Mouse (Mus musculus): ENCODE data around the gene Ncoa5.
A peak's percentile ranks its signal among the peaks of the same experiment; 100 is the strongest.

Ncoa5 gene

DNA sequence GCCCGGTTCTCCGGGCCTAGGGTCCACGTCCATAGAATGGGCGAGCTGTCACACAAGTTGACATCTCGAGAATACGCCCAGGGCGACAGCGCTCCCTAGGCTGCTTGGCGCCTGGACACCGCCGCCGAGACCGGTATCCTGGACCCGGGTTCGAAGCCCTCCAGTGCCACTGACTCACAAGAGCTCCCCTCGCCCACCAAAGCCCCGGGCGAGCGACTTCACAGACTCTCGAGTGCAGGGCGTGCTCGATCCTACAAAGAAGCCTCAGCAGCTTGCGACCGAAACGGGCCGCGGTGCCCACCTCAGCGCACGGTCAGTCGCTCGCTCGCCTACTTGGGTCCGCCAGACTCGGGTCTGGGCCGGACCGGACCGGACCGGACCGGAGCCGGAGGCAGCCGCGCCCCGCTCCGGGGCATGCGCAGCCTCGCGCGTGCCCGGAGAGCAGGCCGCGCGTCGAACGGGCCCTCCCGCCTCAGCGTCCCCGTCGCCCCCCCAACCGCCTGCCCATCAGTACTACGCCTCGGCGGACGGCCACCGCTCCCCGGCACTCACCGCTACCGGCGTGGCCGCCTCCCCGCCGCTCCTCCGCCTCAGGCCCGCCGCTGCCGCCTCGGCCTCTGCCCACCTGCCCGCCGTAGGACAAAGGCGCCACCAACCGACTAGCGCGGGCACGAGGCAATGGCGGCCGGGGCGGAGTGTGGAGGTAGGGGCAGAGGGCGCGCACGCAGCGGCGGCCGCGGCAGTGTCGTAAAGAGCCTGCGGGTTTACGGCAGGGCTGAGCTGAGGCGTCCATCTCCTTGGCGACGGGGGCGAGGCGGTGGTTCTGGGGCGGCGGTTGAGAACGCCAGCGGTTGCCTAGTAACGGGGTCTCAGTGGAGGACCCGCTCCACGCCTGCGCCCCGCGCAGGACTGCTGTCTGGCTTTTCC, at the start of gene Ncoa5:
Gene Ncoa5, minus strand, starts transcription at position 737 of the 927 bp plus-strand sequence.
- peak; percentile 97 for DNase-seq

GRCm38 (mm10) chr2:165081257-165081656, 46.6 kb upstream of the Ncoa5 start:
- DNase-seq = no peak

DNA sequence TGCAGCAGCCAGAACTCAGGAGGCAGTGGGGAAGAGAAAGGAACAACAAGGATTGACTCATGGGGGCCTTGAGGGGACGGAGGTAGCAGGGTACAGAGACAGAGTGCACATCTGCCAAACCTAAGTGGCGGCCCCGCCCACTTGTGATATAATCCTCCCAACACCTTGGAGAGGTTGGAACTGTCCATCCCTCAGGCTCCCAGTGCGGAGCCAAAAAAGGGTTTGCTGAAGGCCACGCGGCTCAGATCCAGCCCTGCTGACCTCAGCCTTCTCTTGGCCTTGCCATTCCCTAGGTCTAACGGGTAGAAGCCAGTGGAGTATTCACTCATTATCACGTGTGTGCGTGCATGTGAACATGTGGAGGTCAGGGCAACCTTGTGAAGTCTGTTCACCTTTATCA, 46.0 kb upstream of the Ncoa5 start:
- no peak for DNase-seq

GRCm38 (mm10) chr2:165078605-165079004, 43.9 kb upstream of the Ncoa5 start:
- DNase-seq = no peak

DNA sequence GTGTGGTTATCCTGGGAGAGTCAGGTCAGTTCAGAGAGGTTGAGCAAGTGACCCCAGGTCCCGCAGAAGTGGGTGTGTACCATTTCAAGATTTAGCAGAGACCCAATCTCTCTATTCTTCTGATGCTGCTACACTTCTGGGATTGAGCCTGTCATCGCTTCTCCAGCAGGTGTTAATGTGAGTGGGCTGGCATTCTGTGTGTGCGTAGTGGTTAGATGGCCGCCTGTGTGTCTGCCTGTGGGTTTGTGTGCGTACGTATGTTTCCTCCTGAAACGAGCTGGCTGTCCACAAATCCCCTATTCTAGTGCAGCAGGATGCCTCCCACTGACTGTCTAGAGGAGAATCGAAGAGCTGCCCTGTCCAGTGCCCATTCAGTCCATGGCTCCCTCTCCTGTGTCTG, 43.4 kb upstream of the Ncoa5 start:
- no peak for DNase-seq

GRCm38 (mm10) chr2:165077055-165077454, 42.4 kb upstream of the Ncoa5 start:
- DNase-seq = peak; percentile 25

DNA sequence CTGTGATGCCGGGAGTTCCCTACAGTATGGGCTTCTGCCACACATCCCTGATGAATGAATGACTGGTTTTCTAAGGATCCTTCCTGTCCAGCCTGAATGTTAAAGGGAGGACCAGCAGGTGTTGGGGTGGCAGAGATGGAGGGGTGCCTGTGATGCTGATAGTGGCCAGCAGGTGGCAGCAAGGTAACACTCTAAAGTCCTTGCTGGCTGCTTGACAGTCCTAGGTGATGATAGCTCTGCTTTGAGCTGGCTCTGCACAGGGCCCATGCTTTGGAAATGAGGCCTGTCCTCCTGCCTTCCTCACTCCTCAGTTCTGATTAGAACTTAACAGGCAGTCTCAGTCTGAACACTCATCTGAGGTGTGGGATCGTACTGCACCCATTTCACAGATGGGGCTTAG, 40.3 kb upstream of the Ncoa5 start:
- peak; percentile 95 for DNase-seq

DNA sequence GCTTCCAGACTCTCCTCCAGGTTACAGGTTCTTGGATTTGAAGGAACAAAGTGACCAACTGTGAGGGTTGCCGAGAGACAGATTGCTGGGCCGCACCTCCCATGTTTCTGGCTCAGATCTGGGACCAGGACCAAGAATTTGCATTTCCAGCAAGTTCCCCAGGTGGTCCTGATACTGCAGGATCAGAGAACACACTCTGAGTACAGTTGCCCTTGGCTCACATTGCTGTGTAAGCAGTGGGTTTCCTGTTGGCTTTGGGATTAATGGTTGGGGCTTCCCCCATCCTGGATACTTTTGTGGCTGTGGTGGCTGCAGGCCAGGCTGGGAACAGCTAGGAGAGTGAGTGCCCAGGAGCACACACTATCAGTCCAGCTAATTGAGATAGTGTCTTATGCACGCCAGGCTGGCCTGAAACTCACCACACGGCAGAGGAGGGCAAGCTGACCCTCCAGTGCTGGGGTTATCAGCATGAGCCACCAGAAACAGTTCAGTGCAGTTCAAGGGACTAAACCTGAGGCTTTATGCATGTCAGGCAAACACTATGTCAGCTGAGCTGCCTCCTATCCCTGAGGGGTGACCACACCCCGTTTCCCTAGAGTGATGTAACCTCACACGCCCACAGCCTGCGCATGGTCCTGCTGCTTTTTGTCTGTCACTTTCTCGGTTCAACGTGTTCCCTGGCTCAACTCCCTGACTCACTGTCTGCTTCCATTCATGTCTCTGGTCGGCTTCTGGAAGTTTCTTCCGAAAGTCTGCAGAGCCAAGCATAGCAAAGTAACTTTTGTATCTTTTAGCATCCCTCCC, 39.6 kb upstream of the Ncoa5 start:
- DNase-seq = peak; percentile 86

GRCm38 (mm10) chr2:165073381-165073781, 38.7 kb upstream of the Ncoa5 start:
- peak; percentile 91 for DNase-seq

- peak; percentile 87 for DNase-seq
These were observed 35.6 kb upstream of the Ncoa5 start for GRCm38 (mm10) chr2:165070096-165070816.

DNA sequence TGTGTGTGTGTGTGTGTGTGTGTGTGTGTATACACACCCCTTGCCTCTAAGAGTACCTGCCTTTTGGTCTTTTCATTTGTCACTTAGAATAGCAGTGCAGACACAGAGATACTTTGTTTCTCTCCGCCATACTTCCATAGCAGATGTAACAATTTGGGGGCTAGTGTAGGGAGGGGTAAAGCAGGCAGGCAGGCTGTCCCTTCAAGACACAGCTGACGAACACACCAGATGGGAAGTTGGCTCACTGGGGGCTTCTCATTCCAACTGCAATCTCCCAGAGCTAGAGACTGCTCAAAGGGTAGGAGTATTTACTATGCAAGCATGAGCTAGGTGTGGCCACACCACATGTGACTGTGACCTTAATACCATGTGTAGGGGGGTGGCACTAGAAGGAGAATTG, 34.1 kb upstream of the Ncoa5 start:
- no peak for DNase-seq

GRCm38 (mm10) chr2:165064489-165064888, 29.8 kb upstream of the Ncoa5 start:
- no peak for DNase-seq

DNA sequence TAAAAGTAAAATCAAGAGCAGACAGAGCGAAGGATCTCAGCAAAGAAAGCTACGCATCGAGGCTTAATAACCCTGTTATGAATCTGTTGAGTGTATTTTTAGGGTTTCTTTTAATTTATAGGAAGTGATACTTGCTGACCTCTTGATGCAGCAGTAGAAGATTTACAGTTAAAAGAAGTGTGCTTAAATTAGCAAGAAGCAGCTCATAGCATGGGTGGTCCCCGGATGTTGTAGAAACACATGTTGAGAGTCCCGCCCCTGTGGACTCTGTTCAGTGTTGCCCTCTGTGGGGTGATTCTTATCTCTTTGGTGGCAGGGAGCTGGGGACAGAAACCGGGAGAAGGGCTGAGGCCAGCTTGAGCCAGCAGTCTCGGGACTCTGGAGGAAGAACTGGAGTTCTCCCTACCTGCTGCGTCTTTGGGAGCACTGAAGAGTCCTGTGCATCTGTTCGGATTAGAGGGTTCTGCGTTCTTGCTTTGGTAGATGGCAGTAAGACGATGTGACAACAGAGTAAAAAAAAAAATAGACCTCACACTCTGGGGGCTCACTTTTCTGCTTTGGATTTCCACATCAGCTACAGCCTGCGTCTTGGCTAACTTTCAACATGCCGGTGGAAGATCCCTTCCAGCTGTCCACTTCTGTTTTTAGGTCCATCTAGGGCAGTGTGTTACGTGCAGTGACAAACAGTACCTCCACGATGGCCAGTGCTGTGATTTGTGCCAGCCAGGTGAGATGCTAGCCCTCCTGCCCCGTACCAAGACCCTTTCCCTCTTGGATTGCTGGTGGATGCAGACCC, 27.2 kb upstream of the Ncoa5 start:
- DNase-seq = no peak

DNA sequence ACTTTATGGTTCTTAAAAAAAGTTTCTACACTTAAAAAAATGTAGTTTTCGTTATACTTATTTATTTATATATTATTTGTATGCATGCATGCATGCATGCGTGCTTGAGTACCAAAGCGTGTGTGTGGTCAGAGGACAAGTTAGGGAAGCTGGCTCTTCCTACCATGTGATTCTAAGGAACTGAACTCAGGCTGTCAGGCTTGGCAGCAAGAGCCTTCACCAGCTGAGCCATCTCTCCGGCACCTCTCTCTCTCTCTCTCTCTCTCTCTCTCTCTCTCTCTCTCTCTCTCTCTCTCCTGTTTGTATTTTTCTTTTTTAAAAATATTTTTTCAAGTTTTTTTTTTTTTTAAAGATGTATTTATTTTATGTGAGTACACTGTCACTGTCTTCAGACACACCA, 25.3 kb upstream of the Ncoa5 start:
- DNase-seq = no peak

- no peak for DNase-seq
These were observed 21.9 kb upstream of the Ncoa5 start for GRCm38 (mm10) chr2:165056377-165057085.

- DNase-seq = no peak
These were observed 21.2 kb upstream of the Ncoa5 start for GRCm38 (mm10) chr2:165055905-165056304.

- no peak for DNase-seq
These were observed 20.5 kb upstream of the Ncoa5 start, which contains the start of gene Cd40 for GRCm38 (mm10) chr2:165054888-165055852. TSS of gene Cd40 (plus strand) at chr2:165055627.

DNA sequence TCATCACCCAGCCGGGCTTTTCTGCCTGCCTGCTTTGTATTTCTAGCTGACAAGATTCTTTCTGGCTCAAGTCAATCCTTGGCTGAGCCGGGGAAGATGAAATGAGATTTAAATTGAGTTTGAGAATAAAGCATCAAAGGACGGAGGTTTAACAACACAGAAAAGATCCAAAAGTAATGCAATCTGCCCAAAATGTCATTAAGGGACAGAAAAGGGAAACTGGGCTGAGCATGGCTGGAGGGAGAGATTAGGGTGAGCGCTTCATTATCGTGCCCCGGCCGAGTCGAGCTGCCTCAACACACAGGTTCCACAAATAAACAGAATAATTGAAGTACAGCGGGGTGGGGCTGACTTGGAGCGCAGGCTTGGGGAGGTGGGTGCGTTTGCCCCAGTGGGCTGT, 16.9 kb upstream of the Ncoa5 start:
- DNase-seq = no peak

DNA sequence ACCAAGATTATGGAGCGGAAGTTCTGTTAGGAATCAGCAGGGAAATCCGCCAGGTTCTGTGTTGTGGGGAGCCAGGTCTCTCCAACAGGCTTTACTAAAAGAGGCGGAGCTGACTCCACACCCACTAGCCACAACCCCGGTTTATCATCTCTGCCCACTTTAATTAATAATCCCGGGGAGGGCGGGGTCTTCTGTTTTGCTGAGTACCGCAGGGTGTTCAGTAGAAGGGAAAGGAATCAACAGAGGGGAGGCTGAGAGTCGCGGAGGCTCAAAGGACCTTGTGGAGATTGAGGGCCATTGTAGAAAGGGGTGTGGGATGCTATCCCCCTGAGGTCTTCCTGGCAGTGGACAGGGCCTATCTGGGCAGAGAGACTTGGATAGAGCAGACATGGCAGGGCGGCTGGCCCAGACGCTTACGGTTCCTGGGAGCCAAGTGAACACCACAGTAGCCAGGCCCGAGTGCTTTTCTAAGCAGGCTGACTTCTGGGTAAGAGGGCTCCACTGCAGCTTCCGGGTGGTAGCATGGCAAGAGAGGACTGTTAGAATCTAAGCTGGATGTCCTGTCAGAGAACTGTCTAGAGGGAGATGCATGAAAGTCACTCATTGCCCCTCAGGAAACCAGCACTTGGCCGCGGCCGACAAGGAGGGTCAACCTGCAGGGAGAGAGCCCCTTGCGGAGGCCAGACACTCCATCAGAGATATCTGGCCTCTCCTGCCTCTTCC, 16.3 kb upstream of the Ncoa5 start:
- no peak for DNase-seq

DNA sequence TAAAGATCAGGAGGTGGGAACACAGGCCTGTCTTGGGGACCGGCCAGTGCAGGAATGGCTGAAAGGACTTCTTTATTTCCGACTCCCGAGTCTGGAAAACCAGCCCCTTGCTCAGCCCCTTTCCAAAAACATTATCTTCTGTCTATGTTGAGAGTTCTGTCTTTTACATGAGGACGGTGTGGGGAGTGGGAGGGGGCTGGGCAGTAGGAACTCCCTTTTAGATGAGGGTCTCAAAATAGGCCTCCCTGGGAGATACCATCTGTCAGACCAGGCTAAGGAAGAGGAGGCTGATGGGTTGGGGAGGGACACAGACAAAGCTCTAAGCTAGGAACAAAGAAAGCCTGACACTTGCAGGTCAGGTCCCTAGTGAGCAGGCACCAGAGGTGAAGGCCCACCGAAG, 14.4 kb upstream of the Ncoa5 start:
- no peak for DNase-seq
